Mouse (Mus musculus) lung, postnatal 10 days (tissue): ENCODE data around the gene Zfp638.
"Not testable (repeated sequence)": the region's sequence is repeated elsewhere in the genome, so short reads cannot be mapped to it uniquely, and the experiment has no call there.

ENCODE experiments used
- DNase-seq: peaks from one replicate; pipeline ENCODE4 v3.0.0; 2021

The Zfp638 gene

GRCm38 (mm10) chr6:84010303-84011225 is 143.7 kb downstream of the Zfp638 start:
- DNase-seq = peak; percentile 42

- peak; percentile 70 for DNase-seq
These were observed 148.2 kb downstream of the Zfp638 start for GRCm38 (mm10) chr6:84014961-84015683.

- DNase-seq = no peak
These were observed 149.9 kb downstream of the Zfp638 start for GRCm38 (mm10) chr6:84016851-84017250.

GRCm38 (mm10) chr6:84017392-84017791 is 150.5 kb downstream of the Zfp638 start:
- no peak for DNase-seq

GRCm38 (mm10) chr6:84018906-84019550 is 152.1 kb downstream of the Zfp638 start:
- DNase-seq = peak; percentile 77

GRCm38 (mm10) chr6:84020002-84020401 is 153.1 kb downstream of the Zfp638 start:
- DNase-seq = no peak

GRCm38 (mm10) chr6:84021990-84022389 is 155.1 kb downstream of the Zfp638 start:
- DNase-seq = no peak

GRCm38 (mm10) chr6:84025636-84026035 is 158.7 kb downstream of the Zfp638 start:
- no peak for DNase-seq

GRCm38 (mm10) chr6:84028791-84029190 is 161.9 kb downstream of the Zfp638 start:
- no peak for DNase-seq

GRCm38 (mm10) chr6:84029775-84030174 is 162.9 kb downstream of the Zfp638 start:
- no peak for DNase-seq

- not testable (repeated sequence) for DNase-seq
These were observed 165.6 kb downstream of the Zfp638 start for GRCm38 (mm10) chr6:84032516-84032915.
